Mouse (Mus musculus): ENCODE measurements at regions not wholly inside any gene's neighbourhood (a gene's known extent, or its start where the extent isn't known, plus 50 kb on each side); places are given as distances from the start of the nearest gene placed in this dataset.
"Not testable (repeated sequence)": the region's sequence is repeated elsewhere in the genome, so short reads cannot be mapped to it uniquely, and the experiment has no call there.

DNA sequence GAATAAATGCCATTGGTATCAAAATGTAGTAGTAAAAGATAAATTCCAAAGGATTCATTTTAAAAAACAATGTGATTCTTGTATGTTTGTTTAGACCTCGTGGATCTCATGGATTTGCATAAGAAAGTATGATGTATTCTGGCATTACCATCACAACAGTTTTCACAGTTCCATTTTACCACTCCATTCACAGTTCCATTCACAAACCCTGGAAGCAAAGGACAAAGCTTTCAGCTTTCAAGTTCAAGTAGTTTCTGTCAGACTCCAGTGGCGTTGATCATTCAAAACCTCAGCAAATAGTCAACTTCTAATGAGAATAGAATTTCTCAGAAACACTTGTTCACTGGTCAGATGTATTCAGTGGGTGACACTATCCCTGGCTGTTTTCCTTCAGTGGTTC lies 1157.9 kb upstream of the Cntn5 start:
- no peak overlapping the region for H3K4me3 ChIP-seq (ENCODE audit: low read depth, low read length)
- H3K27me3 ChIP-seq (ENCODE audit: control insufficient read depth, insufficient read depth, low read length) = no peaks in the 10 kb centered on the region
- H3K9me3 ChIP-seq (ENCODE audit: control insufficient read depth, low read depth, low read length) = no peaks in the 10 kb centered on the region
- H3K9ac ChIP-seq (replicated peaks; ENCODE audit: low read depth, low read length) = no peak overlapping the region
- H3K36me3 ChIP-seq (ENCODE audit: control insufficient read depth, insufficient read depth, low read length) = no peaks in the 10 kb centered on the region
- H3K4me2 ChIP-seq (replicated peaks; ENCODE audit: low read depth, low read length) = no peak overlapping the region
- no peak for ATAC-seq (ENCODE audit: insufficient number of reproducible peaks, insufficient read depth, low FRiP score, low read depth)
- no peaks in the 10 kb centered on the region for H3K4me1 ChIP-seq (ENCODE audit: control insufficient read depth, insufficient read depth, low read length)
- H3K27ac ChIP-seq (ENCODE audit: low read length) = no peak overlapping the region
- WGBS = 55% methylated on average over 2 of the region's 2 CpGs

DNA sequence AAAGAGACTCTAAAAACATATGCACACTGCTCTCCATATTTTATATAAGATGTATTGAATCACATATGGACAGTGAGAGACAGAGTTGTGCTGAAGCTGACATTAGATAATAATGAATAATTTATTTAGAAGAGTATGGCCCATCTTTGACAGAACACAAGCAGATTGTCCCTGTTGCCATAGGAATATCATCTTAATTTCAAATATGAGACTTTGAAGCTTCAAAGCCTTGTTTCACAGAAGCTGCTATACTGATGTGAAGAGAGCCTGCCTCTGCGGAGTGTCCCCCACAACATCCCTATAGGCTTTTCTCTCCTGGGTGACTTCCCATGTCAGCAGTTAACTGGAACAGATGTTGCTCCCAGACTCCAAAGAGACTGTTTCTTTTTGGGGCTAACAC lies 1147.9 kb upstream of the Cntn5 start:
- Histone ChIP-seq H3K9me3 (ENCODE audit: control insufficient read depth, low read depth, low read length) (no peaks in the 10 kb centered on the region), H3K36me3 (ENCODE audit: control insufficient read depth, insufficient read depth, low read length) (no peaks in the 10 kb centered on the region), H3K9ac (replicated peaks; ENCODE audit: low read depth, low read length) (no peak overlapping the region), H3K4me2 (replicated peaks; ENCODE audit: low read depth, low read length) (no peak overlapping the region), H3K27me3 (ENCODE audit: control insufficient read depth, insufficient read depth, low read length) (no peaks in the 10 kb centered on the region), H3K4me3 (ENCODE audit: low read depth, low read length) (no peak overlapping the region), H3K4me1 (ENCODE audit: control insufficient read depth, insufficient read depth, low read length) (no peaks in the 10 kb centered on the region), H3K27ac (ENCODE audit: low read length) (no peak overlapping the region)
- ATAC-seq (ENCODE audit: insufficient number of reproducible peaks, insufficient read depth, low FRiP score, low read depth) = no peak
- WGBS = 93% methylated on average over 1 of the region's 1 CpGs

DNA sequence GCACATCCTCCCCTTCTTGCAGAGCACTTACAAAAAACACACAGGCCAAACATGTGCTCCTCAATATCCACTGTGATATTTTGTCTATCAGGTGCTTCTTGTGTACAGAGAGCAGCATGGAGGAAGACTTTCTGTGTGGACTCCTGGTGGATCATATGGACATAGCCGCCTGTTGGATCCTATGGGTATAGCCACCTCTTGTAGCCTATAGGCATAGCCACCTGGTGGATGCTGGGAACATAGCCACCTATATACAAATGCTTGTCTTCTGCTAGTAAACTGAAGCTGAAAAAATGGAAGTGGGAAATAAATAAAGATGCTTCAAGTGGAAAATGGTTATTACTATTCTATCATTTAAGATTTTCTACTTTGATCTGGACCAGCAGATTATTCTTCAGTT lies 1111.4 kb upstream of the Cntn5 start:
- Histone ChIP-seq H3K4me1 (ENCODE audit: control insufficient read depth, insufficient read depth, low read length) (no peaks in the 10 kb centered on the region), H3K36me3 (ENCODE audit: control insufficient read depth, insufficient read depth, low read length) (no peaks in the 10 kb centered on the region), H3K9me3 (ENCODE audit: control insufficient read depth, low read depth, low read length) (no peaks in the 10 kb centered on the region), H3K4me3 (ENCODE audit: low read depth, low read length) (no peak overlapping the region), H3K9ac (replicated peaks; ENCODE audit: low read depth, low read length) (no peak overlapping the region), H3K27ac (ENCODE audit: low read length) (no peak overlapping the region), H3K4me2 (replicated peaks; ENCODE audit: low read depth, low read length) (no peak overlapping the region), H3K27me3 (ENCODE audit: control insufficient read depth, insufficient read depth, low read length) (no peaks in the 10 kb centered on the region)
- 87% methylated on average over 1 of the region's 1 CpGs for WGBS
- ATAC-seq (ENCODE audit: insufficient number of reproducible peaks, insufficient read depth, low FRiP score, low read depth) = no peak

DNA sequence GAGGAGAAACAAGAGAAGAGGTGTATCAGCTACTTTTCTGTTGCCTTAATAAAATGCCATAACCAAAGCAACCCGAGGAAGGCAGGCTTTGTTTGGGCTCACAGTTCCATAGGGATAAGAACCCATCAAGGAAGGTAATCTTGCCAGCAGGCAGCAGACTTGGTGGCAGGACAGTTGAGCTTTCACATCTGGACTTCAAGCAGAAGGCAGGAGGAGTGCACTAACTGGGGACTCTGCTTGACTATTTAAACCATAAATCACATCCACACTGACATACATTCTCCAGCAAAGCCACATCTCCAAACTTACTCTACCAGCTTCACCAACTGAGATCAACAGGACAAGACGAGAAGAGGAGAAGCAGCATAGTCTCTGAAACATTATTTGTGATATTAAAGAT lies 1094.0 kb upstream of the Cntn5 start:
- no peak for ATAC-seq (ENCODE audit: insufficient number of reproducible peaks, insufficient read depth, low FRiP score, low read depth)
- Histone ChIP-seq H3K9me3 (ENCODE audit: control insufficient read depth, low read depth, low read length) (no peaks in the 10 kb centered on the region), H3K36me3 (ENCODE audit: control insufficient read depth, insufficient read depth, low read length) (no peaks in the 10 kb centered on the region), H3K27ac (ENCODE audit: low read length) (no peak overlapping the region), H3K4me2 (replicated peaks; ENCODE audit: low read depth, low read length) (no peak overlapping the region), H3K4me1 (ENCODE audit: control insufficient read depth, insufficient read depth, low read length) (no peaks in the 10 kb centered on the region), H3K27me3 (ENCODE audit: control insufficient read depth, insufficient read depth, low read length) (no peaks in the 10 kb centered on the region), H3K9ac (replicated peaks; ENCODE audit: low read depth, low read length) (no peak overlapping the region), H3K4me3 (ENCODE audit: low read depth, low read length) (no peak overlapping the region)
- 41% methylated on average over 2 of the region's 2 CpGs for WGBS

DNA sequence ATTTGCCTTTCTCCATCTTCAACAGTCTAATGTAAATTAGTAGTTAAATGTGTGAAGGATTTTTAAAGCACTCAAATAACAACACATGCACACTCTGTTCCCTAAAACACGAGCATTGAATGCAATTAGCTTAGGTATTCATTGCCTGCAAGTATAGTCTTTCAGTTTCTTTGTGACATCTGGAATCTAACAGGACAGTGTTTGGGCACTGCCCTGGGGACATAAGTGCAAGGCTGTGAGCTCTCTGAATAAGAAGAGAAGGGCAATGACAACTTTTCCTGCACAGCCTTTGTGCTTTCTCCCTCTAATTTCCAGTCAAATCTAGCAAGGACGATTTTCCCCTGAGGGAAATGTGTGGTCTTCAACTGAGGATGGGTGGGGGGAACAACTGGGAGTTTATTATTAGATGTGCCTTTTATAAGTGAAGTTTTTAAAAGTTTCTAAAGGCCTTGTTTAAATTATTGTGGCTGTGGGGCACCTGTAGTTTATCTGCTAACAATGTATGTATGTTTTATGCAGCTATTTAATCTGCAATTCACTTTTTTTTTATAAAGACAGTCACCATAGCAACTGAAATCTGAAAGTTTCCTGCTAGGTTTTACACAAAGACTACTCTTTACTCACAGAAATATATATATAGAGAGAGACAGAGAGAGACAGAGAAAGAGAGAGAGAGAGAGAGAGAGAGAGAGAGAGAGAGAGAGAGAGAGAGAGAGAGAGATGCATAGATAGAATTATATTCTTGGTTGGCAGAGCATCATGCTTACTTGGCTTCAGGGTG lies 1077.7 kb upstream of the Cntn5 start:
- Histone ChIP-seq H3K4me1 (ENCODE audit: control insufficient read depth, insufficient read depth, low read length) (no peaks in the 10 kb centered on the region), H3K27ac (ENCODE audit: low read length) (no peak overlapping the region), H3K9ac (replicated peaks; ENCODE audit: low read depth, low read length) (no peak overlapping the region), H3K27me3 (ENCODE audit: control insufficient read depth, insufficient read depth, low read length) (no peaks in the 10 kb centered on the region), H3K4me2 (replicated peaks; ENCODE audit: low read depth, low read length) (no peak overlapping the region), H3K9me3 (ENCODE audit: control insufficient read depth, low read depth, low read length) (no peaks in the 10 kb centered on the region), H3K4me3 (ENCODE audit: low read depth, low read length) (no peak overlapping the region), H3K36me3 (ENCODE audit: control insufficient read depth, insufficient read depth, low read length) (no peaks in the 10 kb centered on the region)
- 59% methylated on average over 2 of the region's 2 CpGs for WGBS
- no peak for ATAC-seq (ENCODE audit: insufficient number of reproducible peaks, insufficient read depth, low FRiP score, low read depth)

DNA sequence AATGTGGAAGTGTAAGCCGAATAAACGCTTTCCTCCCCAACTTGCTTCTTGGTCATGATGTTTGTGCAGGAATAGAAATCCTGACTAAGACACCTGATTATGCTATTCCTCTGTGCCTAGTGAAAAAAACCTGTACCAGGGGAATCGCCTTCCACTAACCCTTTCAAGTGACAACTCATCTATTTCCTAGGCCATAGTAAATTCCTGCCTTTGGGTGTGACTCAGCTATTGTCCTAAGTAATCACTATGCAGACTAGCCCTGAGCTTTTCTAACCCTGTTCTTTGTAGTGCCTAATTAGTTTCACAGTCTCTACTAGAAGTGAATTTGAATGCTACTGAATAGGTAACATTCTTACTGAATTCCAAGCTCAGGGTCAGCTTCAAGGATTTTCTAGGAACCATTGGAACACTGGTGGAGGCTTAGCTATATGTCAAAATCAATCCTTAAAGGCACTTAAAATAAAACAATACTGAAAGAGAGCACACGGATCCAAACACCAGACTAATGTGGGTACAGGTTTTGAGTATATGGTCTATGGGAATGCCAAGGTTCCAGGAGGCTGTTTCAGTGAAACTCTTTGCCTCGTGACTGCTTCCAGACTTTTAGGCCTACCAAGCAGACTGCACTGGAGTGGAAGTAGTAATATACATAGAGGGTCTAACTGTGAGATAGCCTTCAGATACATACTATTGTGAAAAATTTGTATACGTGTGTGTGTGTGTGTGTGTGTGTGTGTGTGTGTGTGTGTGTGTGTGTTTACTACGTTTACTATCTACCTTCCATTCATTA lies 1036.3 kb upstream of the Cntn5 start:
- WGBS = 60% methylated on average over 7 of the region's 7 CpGs
- not testable (repeated sequence) for H3K4me3 ChIP-seq (ENCODE audit: low read depth, low read length); ATAC-seq (ENCODE audit: insufficient number of reproducible peaks, insufficient read depth, low FRiP score, low read depth); H3K9me3 ChIP-seq (ENCODE audit: control insufficient read depth, low read depth, low read length); H3K27ac ChIP-seq (ENCODE audit: low read length); H3K36me3 ChIP-seq (ENCODE audit: control insufficient read depth, insufficient read depth, low read length); H3K27me3 ChIP-seq (ENCODE audit: control insufficient read depth, insufficient read depth, low read length); H3K4me1 ChIP-seq (ENCODE audit: control insufficient read depth, insufficient read depth, low read length); H3K9ac ChIP-seq (replicated peaks; ENCODE audit: low read depth, low read length); H3K4me2 ChIP-seq (replicated peaks; ENCODE audit: low read depth, low read length)

DNA sequence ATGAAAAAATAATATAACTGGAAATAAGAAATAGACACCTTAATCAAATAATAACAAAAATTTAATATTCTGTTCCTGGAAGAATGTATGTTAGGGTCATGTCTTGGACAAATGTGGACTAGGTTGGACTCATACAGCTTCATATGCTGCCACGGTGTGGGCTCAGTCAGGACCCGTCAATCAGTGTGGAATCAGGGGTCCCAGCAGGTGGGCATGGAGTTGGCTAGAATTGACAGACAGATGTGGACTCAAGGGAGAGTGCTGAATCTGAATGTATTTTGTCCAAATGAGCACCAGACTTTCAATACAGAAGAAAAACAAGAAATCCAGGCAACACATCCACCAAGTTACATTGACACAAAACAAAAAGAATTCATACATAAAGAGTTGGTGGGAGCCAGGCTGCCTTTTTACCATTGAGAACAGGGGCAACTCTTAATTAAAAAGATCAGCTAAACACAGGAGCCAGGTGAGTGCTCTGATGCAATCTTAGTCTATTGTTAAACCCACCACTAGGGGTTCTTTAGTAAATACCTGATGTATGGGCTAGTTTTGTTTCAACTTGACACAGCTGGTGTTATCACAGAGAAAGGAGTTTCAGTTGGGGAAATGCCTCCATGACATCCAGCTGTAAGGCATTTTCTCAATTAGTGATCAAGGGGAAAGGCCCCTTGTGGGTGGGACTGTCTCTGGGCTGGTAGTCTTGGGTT lies 1035.4 kb upstream of the Cntn5 start:
- no peaks in the 10 kb centered on the region for H3K4me1 ChIP-seq (ENCODE audit: control insufficient read depth, insufficient read depth, low read length)
- H3K9ac ChIP-seq (replicated peaks; ENCODE audit: low read depth, low read length) = no peak overlapping the region
- H3K9me3 ChIP-seq (ENCODE audit: control insufficient read depth, low read depth, low read length) = no peaks in the 10 kb centered on the region
- no peak overlapping the region for H3K27ac ChIP-seq (ENCODE audit: low read length)
- H3K4me2 ChIP-seq (replicated peaks; ENCODE audit: low read depth, low read length) = no peak overlapping the region
- WGBS = 68% methylated on average over 2 of the region's 2 CpGs
- H3K4me3 ChIP-seq (ENCODE audit: low read depth, low read length) = no peak overlapping the region
- H3K27me3 ChIP-seq (ENCODE audit: control insufficient read depth, insufficient read depth, low read length) = no peaks in the 10 kb centered on the region
- H3K36me3 ChIP-seq (ENCODE audit: control insufficient read depth, insufficient read depth, low read length) = no peaks in the 10 kb centered on the region
- ATAC-seq (ENCODE audit: insufficient number of reproducible peaks, insufficient read depth, low FRiP score, low read depth) = no peak

DNA sequence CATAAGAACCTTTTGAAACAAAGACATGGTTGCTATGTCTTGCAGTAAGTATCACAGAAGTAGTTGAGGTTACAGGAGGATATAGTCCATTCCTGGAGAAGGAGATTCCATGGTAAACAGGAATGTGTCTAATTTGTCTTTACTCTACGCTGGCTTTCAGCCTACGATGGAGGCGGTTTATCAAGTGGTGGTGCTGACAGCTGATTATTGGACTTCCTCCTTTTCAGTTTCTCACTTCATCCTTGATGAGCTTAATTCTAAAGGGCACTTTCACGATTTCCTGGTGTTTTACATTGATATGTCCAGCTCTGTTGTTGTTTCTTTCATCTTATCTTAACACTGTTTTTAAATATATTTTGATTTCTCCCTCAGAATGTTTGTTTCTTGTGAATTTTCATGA lies 1020.9 kb upstream of the Cntn5 start:
- Histone ChIP-seq H3K27me3 (ENCODE audit: control insufficient read depth, insufficient read depth, low read length) (no peaks in the 10 kb centered on the region), H3K9me3 (ENCODE audit: control insufficient read depth, low read depth, low read length) (no peaks in the 10 kb centered on the region), H3K9ac (replicated peaks; ENCODE audit: low read depth, low read length) (no peak overlapping the region), H3K27ac (ENCODE audit: low read length) (no peak overlapping the region), H3K4me2 (replicated peaks; ENCODE audit: low read depth, low read length) (no peak overlapping the region), H3K36me3 (ENCODE audit: control insufficient read depth, insufficient read depth, low read length) (no peaks in the 10 kb centered on the region), H3K4me3 (ENCODE audit: low read depth, low read length) (no peak overlapping the region), H3K4me1 (ENCODE audit: control insufficient read depth, insufficient read depth, low read length) (no peaks in the 10 kb centered on the region)
- no peak for ATAC-seq (ENCODE audit: insufficient number of reproducible peaks, insufficient read depth, low FRiP score, low read depth)
- WGBS = 59% methylated on average over 4 of the region's 4 CpGs

Measured in stomach, embryonic 14.5 days (tissue).